Mouse (Mus musculus) cerebellum, adult 2 months (tissue): Measurements from ENCODE around the gene Kcmf1. TPM values are rescaled to one million over a fixed set of nuclear protein-coding genes. Genes with fewer than 3 reads are reported as not detected.

Source experiments
- DNase-seq, 2 experiments: peaks; one replicate each; pipeline ENCODE4 v3.0.0; 2021
- H3K27ac ChIP-seq: fragments of 200-500 bp; 2 replicates; pipeline ENCODE4 v1.5.1; 2012; ENCODE audit warnings: low read length, control low read depth, inconsistent platforms; ENCODE audit not compliant: insufficient read depth
- H3K27me3 ChIP-seq: fragments of 200-500 bp; 2 replicates; pipeline ENCODE4 v1.6.1; 2012; ENCODE audit warnings: inconsistent platforms, mild to moderate bottlenecking, low read length, moderate library complexity; ENCODE audit not compliant: control insufficient read depth, insufficient read depth
- H3K4me1 ChIP-seq: fragments of 200-500 bp; 2 replicates; pipeline ENCODE4 v1.6.1; 2011; ENCODE audit warnings: low read length; ENCODE audit not compliant: control insufficient read depth, insufficient read depth
- H3K4me3 ChIP-seq: fragments of 200-500 bp; replicated peaks from 2 replicates; pipeline ENCODE3; 2011; ENCODE audit warnings: mild to moderate bottlenecking, low read depth, low read length, control low read depth; ENCODE audit not compliant: insufficient read depth
- CTCF ChIP-seq: fragments of 200-500 bp; IDR thresholded peaks from 2 replicates; pipeline ENCODE4 v1.5.1; 2011; ENCODE audit warnings: low read depth, mild to moderate bottlenecking, control low read depth, low read length, moderate library complexity, borderline replicate concordance; ENCODE audit not compliant: insufficient read depth
- POLR2A ChIP-seq: fragments of 200-500 bp; IDR thresholded peaks from 2 replicates; pipeline ENCODE4 v1.6.1; 2011; ENCODE audit warnings: low read length, control low read depth, borderline replicate concordance; ENCODE audit not compliant: insufficient read depth
- WGBS: fragments of 180-500 bp; shearing (Covaris S2); methylation state at CpG from one replicate; pipeline ENCODE4 v1.1.7; 2018; 5-methylcytosine and 5-hydroxymethylcytosine counted together
- polyA plus RNA-seq: library from polyadenylated mRNA; depleted of rRNA; stranded (reverse); fragments of >200 nt; gene quantifications from 2 replicates; pipeline ENCODE4 v1.2.3, GENCODE M21; 2012

Kcmf1 gene
- polyA plus RNA-seq, 1 experiment = 86.1 TPM

DNA sequence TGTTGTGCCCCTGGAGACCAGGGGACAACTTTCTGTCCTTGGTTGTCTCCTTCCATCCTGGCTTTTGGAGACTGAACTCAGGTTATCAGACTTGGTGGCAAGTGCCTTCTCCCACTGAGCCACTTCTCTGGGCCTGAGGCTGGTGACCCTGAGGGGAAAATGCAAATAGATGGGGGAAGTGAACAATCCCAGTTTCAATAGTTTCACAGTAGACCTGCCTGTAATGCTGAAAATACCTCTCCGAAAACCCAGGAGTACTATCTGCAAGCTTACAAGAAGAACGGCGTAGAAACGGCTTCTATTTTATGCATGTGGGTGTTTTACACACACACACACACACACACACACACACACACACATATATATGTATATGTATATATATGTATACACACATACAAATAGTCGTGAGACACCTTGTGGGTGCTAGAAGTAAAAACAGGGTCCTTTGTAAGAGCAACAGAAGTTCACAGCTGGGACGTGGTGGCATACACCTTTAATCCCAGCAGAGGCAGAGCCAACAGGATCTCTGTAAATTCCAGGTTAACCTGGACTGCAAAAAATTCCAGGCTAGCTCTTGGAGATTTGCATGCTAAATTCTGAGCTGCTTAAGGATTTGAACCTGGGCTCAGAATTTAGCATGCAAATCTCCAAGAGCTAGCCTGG, 14.4 kb upstream of the Kcmf1 start:
- Histone ChIP-seq H3K27ac (no peak overlapping the region), H3K27me3 (no peaks in the 10 kb centered on the region), H3K4me3 (no peak overlapping the region), H3K4me1 (no peaks in the 10 kb centered on the region)
- no peak for TF ChIP-seq POLR2A
- TF ChIP-seq CTCF = no peak
- 85% methylated on average over 6 of the region's 6 CpGs for WGBS
- DNase-seq = no peak

DNA sequence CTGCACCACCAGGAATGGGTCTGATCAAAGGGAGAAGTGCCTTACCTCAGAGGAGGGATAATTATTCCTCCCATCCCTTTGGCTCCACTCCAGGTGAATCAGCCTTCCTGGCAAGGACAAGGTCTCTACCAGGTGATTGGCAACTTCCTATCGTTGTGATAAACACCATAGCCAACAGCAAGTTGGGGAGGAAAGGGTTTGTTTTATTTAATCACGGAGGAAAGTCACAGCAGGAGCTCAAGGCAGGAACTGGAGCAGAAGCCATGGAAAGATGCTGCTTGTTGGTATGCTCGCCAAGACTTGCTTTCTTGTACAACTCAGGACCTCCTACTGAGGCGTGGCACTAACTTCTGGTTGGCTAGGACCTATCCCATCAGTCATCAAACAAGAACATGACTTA, 11.5 kb upstream of the Kcmf1 start:
- no peak for DNase-seq
- no peak overlapping the region for H3K4me3 ChIP-seq
- H3K4me1 ChIP-seq = no peaks in the 10 kb centered on the region
- no peaks in the 10 kb centered on the region for H3K27me3 ChIP-seq
- H3K27ac ChIP-seq = no peak overlapping the region
- TF ChIP-seq CTCF = no peak
- TF ChIP-seq POLR2A = no peak
- 22% methylated on average over 4 of the region's 4 CpGs for WGBS

DNA sequence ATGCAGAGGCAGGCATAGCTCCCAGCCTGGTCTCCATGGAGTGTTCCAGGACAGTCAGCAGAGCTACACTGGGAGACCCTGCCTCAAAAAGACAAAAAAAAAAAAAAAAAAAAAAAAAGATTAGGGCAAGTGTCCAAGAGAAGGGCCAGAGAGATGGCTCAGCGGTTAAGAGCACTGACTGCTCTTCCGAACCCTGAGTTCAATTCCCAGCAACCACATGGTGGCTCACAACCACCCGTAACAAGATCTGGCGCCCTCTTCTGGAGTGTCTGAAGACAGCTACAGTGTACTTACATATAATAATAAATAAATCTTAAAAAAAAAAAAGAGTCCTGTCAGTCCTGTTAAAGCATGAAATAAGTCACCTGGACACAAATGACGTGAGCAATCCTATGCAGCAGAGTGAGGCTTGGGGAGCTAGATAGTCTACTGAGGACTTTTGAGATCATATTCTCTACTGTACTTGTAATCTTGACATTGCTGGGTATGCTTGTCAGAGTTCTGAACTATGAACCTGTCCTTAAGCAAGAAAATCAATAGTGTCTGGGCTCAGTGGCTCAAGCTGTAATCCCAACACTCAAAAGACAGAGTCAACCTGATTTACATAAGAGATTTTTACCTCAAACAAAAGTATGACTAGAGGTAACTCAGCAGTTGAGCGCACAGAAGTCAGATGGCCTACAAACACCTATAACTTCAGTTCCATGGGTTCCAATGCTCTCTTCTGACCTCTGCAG, 2.6 kb upstream of the Kcmf1 start:
- Histone ChIP-seq H3K27ac (no peak overlapping the region), H3K4me3 (no peak overlapping the region), H3K4me1 (no peaks in the 10 kb centered on the region), H3K27me3 (no peaks in the 10 kb centered on the region)
- WGBS = 81% methylated on average over 6 of the region's 6 CpGs
- TF ChIP-seq POLR2A (no peak), CTCF (no peak)
- DNase-seq = no peak

DNA sequence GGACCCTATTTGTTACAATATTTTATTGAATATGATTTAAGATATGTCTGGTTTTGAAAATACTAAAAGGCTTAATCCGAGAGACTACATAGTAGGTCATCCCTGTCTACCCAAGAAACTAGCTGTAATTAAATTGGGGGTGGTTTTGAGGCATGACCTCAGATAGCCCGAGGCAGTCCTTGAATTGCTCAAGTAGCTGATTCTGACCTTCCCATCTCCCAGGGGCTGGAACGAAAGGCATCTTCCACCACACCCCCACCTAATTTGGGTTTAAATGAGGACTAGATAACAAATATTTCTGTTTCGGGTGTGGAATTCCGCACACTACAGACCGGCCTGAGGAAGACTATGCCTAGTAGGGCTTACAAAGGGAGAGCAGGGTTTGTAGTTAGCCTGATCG, 1.2 kb upstream of the Kcmf1 start:
- DNase-seq = no peak
- no peak overlapping the region for H3K27ac ChIP-seq
- no peaks in the 10 kb centered on the region for H3K4me1 ChIP-seq
- no peaks in the 10 kb centered on the region for H3K27me3 ChIP-seq
- TF ChIP-seq POLR2A (no peak), CTCF (no peak)
- H3K4me3 ChIP-seq = no peak overlapping the region
- WGBS = 64% methylated on average over 7 of the region's 7 CpGs

- H3K4me1 ChIP-seq = peaks cover 2% of the 10 kb centered on the region
- H3K4me3 ChIP-seq = peak overlapping the region; percentile 79
- WGBS = 1% methylated on average over 68 of the region's 85 CpGs
- DNase-seq = no peak
- H3K27ac ChIP-seq = peak overlapping the region; percentile 43; the same call in 1 of the 2 replicates
- no peaks in the 10 kb centered on the region for H3K27me3 ChIP-seq
- no peak for TF ChIP-seq CTCF
- no peak for TF ChIP-seq POLR2A
Observed at GRCm38 (mm10) chr6:72899201-72899780, 488 bp downstream of the Kcmf1 start.

- peaks cover 3% of the 10 kb centered on the region for H3K4me1 ChIP-seq
- TF ChIP-seq POLR2A (no peak), CTCF (no peak)
- DNase-seq = peak; percentile 66 to 73
- H3K27ac ChIP-seq = peak overlapping the region; percentile 73; the same call in 1 of the 2 replicates
- WGBS = 1% methylated on average over 71 of the region's 71 CpGs
- no peaks in the 10 kb centered on the region for H3K27me3 ChIP-seq
- peak overlapping the region; percentile 79 for H3K4me3 ChIP-seq
Observed at GRCm38 (mm10) chr6:72898244-72899200, 1.3 kb downstream of the Kcmf1 start.

DNA sequence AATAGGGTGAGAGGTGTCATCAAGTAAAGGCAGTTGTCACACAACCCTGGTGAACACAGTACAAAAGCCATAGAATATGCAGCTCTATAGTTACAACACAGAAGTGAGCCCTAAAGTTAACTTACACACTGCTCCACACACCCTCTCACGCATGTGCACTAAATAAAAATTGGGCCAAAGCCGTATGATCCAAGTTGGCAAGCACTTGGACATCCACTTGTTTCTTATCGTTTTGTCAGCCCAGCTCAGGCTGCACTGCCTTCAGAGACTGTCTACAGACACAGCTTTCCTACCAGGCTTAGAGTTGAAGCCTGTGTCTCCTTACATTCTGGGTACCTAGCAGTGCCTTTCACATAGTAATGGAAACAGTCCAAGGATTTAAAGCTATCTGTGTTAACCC, 4.8 kb downstream of the Kcmf1 start:
- 6% methylated on average over 3 of the region's 3 CpGs for WGBS
- Histone ChIP-seq H3K4me1 (peaks cover 3% of the 10 kb centered on the region), H3K4me3 (no peak overlapping the region), H3K27ac (no peak overlapping the region), H3K27me3 (no peaks in the 10 kb centered on the region)
- no peak for DNase-seq
- TF ChIP-seq CTCF (no peak), POLR2A (no peak)
